Mouse (Mus musculus) kidney, postnatal 36 days (tissue): Measurements from ENCODE around the gene Adgrf5.
"Not testable (repeated sequence)": the region's sequence is repeated elsewhere in the genome, so short reads cannot be mapped to it uniquely, and the experiment has no call there.

ENCODE experiments used
- DNase-seq, 2 experiments: peaks; one replicate each; pipeline ENCODE4 v3.0.0; 2021 to 2022; ENCODE audit warnings: mixed read lengths in 2 of 2

Adgrf5 gene

DNA sequence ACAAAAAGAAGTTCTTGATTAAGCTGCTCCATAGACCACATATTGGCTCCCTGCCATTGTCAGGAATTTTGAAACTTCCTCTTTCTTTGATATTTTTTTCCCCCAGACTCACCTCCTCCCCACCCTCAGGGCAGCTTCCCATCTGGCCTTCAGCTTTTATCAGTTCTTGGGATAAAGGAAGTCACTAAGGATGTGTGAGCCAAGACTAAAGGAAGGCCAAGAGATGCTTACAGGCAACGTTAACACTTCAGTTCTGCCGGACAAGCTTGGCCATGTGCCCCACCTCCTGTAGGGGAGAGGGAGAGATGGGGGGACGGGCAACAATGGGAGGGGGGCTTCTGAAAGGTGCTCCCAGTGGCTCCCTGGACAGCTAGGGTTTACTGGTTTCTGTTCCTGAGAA lies 109.8 kb downstream of the Adgrf5 start:
- no peak for DNase-seq

DNA sequence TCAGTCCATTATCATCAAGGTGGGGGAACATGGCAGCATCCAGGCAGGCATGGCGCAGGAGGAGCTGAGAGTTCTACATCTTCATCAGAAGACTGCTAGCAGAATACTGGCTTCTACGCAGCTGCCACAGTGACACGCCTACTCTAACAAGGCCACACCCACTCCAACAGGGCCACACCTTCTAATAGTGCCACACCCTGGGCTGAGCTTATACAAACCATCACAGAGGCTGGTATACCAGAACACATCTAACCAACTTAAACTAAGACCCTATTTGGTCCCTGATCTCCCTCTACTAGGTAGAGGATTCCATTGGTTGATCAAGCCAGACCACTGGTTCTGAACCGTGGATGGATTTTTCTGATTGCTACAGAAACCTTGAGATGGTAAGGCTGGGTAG lies 112.3 kb downstream of the Adgrf5 start:
- no peak for DNase-seq

- DNase-seq = no peak
Observed at GRCm38 (mm10) chr17:43474775-43475174, 114.5 kb downstream of the Adgrf5 start.

- DNase-seq = no peak
Observed at GRCm38 (mm10) chr17:43477621-43478020, 117.4 kb downstream of the Adgrf5 start.

DNA sequence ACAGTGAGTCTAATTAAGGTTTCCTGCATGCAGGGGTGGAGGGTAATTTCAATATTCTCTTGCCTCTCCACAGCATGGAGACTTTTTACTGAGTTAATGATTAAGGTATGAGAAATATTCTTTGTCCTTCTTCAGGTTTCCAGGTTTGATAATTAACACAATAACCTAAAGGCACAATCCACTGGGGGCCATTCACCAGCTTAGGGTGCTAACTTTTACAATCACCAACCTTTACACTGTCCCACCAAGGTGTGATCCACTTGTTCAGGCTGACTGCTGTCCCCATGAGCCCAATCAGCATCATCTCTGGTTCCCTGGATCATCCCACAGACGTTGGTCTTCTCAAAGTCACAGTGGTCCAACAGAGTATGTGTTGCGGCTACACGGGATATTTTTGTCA lies 125.7 kb downstream of the Adgrf5 start:
- no peak for DNase-seq

DNA sequence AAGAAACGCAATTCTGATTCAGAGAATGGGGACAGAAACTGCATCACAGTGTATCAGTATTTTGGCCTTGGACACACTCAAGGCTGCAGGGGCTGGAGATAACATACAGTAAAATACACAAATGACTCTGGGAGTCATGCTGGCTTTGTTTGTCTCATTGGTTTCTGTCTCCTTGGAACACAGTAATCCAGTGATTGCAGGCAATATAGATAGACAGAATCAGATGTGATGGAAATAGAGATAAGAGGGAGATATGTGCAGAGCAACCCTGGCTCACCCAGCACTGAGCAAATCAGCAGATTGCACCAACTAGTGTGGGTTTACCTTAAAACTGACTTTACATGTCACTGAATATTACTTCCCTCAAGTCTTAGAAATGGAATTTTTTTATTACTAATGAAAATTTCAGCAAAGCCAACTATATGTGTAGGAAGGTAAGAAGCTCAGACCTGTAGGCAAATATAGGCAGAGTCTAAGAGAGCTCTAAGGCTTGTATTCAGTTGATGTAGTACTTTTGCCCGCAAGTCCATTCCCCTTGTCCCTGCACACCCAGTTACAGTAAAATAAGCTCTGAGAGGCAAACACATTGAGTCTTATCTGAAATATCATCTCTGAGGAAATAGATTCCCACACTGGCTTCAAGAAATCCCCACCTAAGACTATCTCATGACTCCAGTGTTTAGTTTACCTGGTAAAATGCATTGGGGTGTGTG lies 128.3 kb downstream of the Adgrf5 start:
- DNase-seq = no peak

GRCm38 (mm10) chr17:43490371-43490770 lies 130.1 kb downstream of the Adgrf5 start:
- not testable (repeated sequence) for DNase-seq

GRCm38 (mm10) chr17:43495502-43495901 lies 135.3 kb downstream of the Adgrf5 start:
- DNase-seq = no peak

GRCm38 (mm10) chr17:43497521-43497920 lies 137.3 kb downstream of the Adgrf5 start:
- DNase-seq = peak; percentile 26 to 28

DNA sequence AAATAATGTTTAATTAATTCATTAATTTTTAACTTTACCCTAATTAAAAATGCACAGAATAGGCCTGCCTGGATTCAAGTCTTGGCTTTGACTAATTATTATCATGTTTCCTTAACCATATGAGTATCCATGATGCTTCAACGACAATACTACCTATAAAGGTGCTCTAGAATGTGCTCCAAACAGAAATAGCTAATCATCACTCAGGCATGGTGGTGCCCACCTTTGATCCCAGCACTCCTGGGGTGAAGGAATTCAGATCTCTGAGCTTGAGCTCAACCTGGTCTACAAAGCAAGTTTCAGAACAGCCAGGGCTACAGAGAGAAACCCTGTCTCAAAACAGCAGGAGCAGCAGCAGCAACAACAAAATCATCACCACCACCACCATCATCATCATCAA lies 140.3 kb downstream of the Adgrf5 start:
- DNase-seq = peak; percentile 43 to 52

DNA sequence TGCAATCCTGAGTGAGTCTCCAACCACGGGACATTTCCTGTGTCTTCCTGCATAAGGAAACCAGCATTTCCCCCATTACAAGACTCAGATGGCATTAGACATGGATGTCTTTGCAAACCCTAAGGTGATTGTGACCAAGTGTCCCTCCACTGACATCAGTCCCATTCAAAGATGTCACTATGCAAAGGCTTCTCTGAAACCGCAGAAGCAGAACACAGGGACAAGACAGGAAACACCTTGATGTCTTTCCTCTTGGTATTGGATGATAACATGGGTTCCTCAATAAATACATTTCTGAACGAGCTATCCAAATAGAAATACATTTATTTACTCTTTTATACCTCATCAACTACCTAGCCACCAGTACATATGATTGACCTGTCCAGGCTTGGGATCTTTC lies 141.0 kb downstream of the Adgrf5 start:
- DNase-seq = no peak

- DNase-seq = peak; percentile 49 to 65
Observed at GRCm38 (mm10) chr17:43501631-43502030, 141.4 kb downstream of the Adgrf5 start.

- DNase-seq = peak; percentile 70 to 80
Observed at GRCm38 (mm10) chr17:43502592-43502991, 142.3 kb downstream of the Adgrf5 start, which contains the start of gene Mep1a. Gene Mep1a (minus strand): TSS chr17:43502812.

DNA sequence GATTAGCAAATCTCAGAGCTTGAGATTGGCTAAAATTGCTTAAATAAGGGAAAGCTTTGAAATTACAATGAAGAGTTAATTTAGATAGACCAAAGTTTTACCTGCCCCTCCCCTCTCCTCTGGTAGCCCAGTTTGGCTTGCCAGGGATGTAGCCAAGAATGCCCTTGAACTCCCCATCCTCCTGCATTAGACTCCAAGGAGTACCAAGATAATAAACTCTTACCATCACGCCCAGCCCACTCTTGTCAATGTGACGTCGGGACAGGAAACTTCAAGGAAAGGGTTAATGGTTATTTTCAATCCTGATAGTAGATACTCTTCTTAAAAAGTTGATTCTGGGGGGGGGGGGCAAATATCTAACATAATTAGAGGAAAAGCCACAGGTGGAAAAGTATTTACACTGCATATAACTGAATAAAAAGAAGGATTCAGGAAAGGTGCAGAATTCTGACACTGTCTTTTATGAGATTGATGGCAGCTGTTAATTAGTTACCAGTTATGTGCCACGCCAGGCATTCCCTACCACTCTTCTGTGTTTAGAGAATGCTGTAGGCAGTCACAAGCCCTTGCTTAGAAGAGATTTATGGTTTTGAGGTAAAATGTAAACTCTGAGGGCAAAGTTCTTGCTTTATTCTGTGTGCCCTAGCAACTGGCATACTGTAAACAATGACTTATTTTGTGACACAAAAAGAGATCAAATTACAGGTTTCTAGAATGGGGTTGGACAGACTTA lies 143.8 kb downstream of the Adgrf5 start:
- peak; percentile 35 to 49 for DNase-seq

DNA sequence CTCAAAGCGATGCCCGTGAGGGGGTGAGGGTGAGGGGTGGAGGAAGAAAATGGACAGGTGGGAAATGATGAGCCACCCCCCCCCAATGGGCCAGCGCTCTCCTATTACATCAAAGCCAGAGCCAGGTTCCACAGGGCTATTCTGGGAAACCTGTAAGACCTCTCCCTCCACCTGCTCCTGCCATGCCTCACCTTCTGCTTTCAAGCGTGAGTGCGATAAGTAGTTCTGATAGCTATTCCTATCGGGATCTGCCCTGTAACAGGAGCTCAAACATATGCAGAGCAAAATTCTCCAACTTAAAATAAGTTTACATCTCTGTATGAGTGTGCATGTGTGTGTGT lies 144.3 kb downstream of the Adgrf5 start:
- DNase-seq = no peak
